Mouse (Mus musculus) intestine, postnatal 0 days (tissue): Measurements from ENCODE around the gene Hecw2. TPM values are rescaled to one million over a fixed set of nuclear protein-coding genes. Genes with fewer than 3 reads are reported as not detected.

ENCODE experiments used
- ATAC-seq: fragments of 200-750 bp; cut with Nextera tagmentation; 2 replicates; pipeline ENCODE4 v1.8.0; 2017; ENCODE audit warnings: mild to moderate bottlenecking, moderate TSS enrichment, moderate library complexity
- H3K27ac ChIP-seq: fragments of 300-500 bp; sonication (generic); 2 replicates; pipeline ENCODE4 v1.5.1; 2014; ENCODE audit warnings: mild to moderate bottlenecking, low read depth, low read length, moderate library complexity
- H3K27me3 ChIP-seq: fragments of 300-500 bp; sonication (generic); replicated peaks from 2 replicates; pipeline ENCODE4 v1.6.1; 2014; ENCODE audit warnings: low read length, mixed read lengths; ENCODE audit not compliant: control insufficient read depth, insufficient read depth
- H3K36me3 ChIP-seq: fragments of 300-500 bp; sonication (generic); 2 replicates; pipeline ENCODE4 v1.6.1; 2014; ENCODE audit warnings: mild to moderate bottlenecking, moderate library complexity; ENCODE audit not compliant: control insufficient read depth, insufficient read depth
- H3K4me1 ChIP-seq: fragments of 300-500 bp; sonication (generic); replicated peaks from 2 replicates; pipeline ENCODE4 v1.6.1; 2014; ENCODE audit warnings: antibody characterized with exemption, low read length, mixed read lengths; ENCODE audit not compliant: control insufficient read depth, insufficient read depth
- H3K4me2 ChIP-seq: fragments of 300-500 bp; sonication (generic); replicated peaks from 2 replicates; pipeline ENCODE4 v1.6.1; 2014; ENCODE audit warnings: low read depth, mild to moderate bottlenecking, moderate library complexity
- H3K4me3 ChIP-seq: fragments of 300-500 bp; sonication (generic); 2 replicates; pipeline ENCODE4 v1.5.1; 2014; ENCODE audit warnings: low read depth, low read length
- H3K9ac ChIP-seq: fragments of 300-500 bp; sonication (generic); 2 replicates; pipeline ENCODE4 v1.6.1; 2014; ENCODE audit warnings: mild to moderate bottlenecking, low read depth, low read length
- H3K9me3 ChIP-seq: fragments of 300-500 bp; sonication (generic); 2 replicates; pipeline ENCODE4 v1.6.1; 2016; ENCODE audit warnings: mixed run types; ENCODE audit not compliant: control insufficient read depth
- CTCF ChIP-seq: sonication (generic); IDR thresholded peaks from 2 replicates; pipeline ENCODE4 v1.5.1; 2016; ENCODE audit warnings: low read depth, mild to moderate bottlenecking, control low read depth, antibody characterized with exemption, moderate library complexity
- WGBS: fragments of 180-500 bp; shearing (Covaris S2); extraction: QIAGEN DNeasy Blood & Tissue Kit; methylation state at CpG from one replicate; pipeline ENCODE4 v1.1.7; 2014; 5-methylcytosine and 5-hydroxymethylcytosine counted together
- polyA plus RNA-seq: library from polyadenylated mRNA; unstranded; fragments of >200 nt; fragmentation: Nextera tagmentation; extraction: Ambion mirVana; gene quantifications from 2 replicates; pipeline ENCODE4 v1.2.1, GENCODE M21; 2015

The Hecw2 gene
- polyA plus RNA-seq, 1 experiment from 2014 or later = 0.69 TPM

DNA sequence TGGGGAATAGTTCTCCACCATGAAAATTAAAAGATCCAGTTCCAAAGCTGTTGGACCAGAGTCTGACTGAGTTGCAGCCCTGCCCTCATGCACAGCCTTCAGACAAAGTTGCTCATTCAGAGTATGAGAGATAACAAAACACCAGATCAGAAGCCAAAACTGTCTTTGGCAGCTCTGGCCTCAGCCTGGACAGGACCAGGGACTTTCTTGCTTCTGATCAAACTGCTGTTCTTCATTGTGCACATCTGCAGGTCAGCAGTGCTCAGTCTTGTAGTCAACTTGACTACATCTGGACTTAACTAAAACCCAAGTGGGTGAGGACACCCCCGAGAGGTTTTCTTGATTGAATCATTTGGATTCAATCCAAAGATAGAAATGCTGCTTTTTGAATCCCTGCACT is 120.5 kb downstream of the Hecw2 start:
- H3K27me3 ChIP-seq = no peaks in the 10 kb centered on the region
- no peak overlapping the region for H3K4me2 ChIP-seq
- H3K36me3 ChIP-seq = no peaks in the 10 kb centered on the region
- H3K9me3 ChIP-seq = no peaks in the 10 kb centered on the region
- no peak overlapping the region for H3K27ac ChIP-seq
- no peak overlapping the region for H3K9ac ChIP-seq
- TF ChIP-seq CTCF = no peak
- no peaks in the 10 kb centered on the region for H3K4me1 ChIP-seq
- WGBS = 72% methylated on average over 1 of the region's 1 CpGs
- no peak for ATAC-seq
- H3K4me3 ChIP-seq = no peak overlapping the region

DNA sequence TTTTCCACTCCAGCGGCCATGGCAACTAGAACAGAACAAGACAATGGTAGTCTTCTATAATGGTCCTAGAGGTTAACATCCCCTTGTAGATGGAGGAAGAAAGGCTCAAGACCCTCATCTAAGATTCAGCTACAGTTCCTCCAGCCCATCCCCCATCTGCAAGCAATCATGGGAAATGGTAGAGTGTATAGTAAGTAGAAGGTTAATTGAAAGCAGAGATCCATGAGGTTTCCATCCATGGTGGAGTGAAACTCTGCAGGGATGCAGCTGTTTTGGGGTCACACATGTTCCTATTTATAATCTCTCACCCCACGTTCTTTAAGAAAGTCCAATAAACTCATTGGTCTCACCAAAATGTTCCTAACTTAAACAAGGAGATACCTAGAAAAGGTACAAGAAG is 124.8 kb downstream of the Hecw2 start:
- TF ChIP-seq CTCF = no peak
- no peak overlapping the region for H3K9ac ChIP-seq
- no peak for ATAC-seq
- no peaks in the 10 kb centered on the region for H3K36me3 ChIP-seq
- 88% methylated on average over 2 of the region's 2 CpGs for WGBS
- H3K27me3 ChIP-seq = no peaks in the 10 kb centered on the region
- H3K9me3 ChIP-seq = no peaks in the 10 kb centered on the region
- no peaks in the 10 kb centered on the region for H3K4me1 ChIP-seq
- no peak overlapping the region for H3K27ac ChIP-seq
- no peak overlapping the region for H3K4me3 ChIP-seq
- no peak overlapping the region for H3K4me2 ChIP-seq

DNA sequence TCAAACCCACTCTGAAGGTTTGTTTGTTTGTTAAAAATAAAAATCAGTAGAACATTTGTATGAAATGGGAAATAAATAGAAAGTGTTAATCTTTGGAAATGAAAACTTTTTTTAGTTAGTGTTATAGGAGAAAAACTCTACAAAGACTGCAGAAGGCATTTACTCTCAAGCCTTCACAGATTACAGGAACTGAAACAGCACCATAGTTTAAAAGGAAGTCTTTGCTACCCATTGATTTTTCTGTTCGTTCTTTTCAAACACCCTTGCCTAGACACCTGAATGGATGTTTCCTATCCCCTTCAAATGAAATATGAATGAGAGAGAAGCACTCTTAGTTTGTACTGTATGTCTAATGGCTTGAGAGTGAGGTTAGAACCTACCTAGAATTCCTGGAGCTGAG is 126.7 kb downstream of the Hecw2 start:
- no peak for ATAC-seq
- WGBS = 52% methylated on average over 1 of the region's 1 CpGs

DNA sequence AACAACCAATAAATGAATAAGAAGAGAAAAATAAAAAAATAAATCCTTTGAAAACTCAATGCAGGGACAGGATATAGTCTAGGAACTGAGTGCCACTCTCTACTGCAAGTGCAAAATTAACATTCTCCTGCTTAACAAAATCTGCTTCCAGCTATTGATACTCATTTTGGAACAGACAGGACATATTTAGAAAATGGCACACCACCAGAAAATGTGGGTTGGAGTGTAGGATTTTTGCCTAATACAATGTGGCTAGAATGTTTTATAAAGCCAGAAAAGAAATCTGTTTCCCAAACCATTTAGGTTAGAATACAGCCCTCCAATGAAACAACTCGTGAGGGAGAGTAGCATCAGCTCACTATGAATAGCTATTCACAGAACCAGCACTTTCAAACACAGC is 129.5 kb downstream of the Hecw2 start:
- no peak for TF ChIP-seq CTCF
- Histone ChIP-seq H3K9ac (no peak overlapping the region), H3K27ac (no peak overlapping the region), H3K36me3 (no peaks in the 10 kb centered on the region), H3K4me2 (no peak overlapping the region), H3K4me3 (no peak overlapping the region), H3K27me3 (no peaks in the 10 kb centered on the region), H3K4me1 (no peaks in the 10 kb centered on the region), H3K9me3 (no peaks in the 10 kb centered on the region)
- no peak for ATAC-seq
- 61% methylated on average over 1 of the region's 1 CpGs for WGBS

More for the DNA sequence above, 126.7 kb downstream of the Hecw2 start:
- H3K4me1 ChIP-seq = no peaks in the 10 kb centered on the region
- H3K4me3 ChIP-seq = no peak overlapping the region
- H3K9me3 ChIP-seq = no peaks in the 10 kb centered on the region
- H3K27me3 ChIP-seq = no peaks in the 10 kb centered on the region
- H3K4me2 ChIP-seq = no peak overlapping the region
- no peak for TF ChIP-seq CTCF
- H3K36me3 ChIP-seq = no peaks in the 10 kb centered on the region
- no peak overlapping the region for H3K9ac ChIP-seq
- no peak overlapping the region for H3K27ac ChIP-seq

DNA sequence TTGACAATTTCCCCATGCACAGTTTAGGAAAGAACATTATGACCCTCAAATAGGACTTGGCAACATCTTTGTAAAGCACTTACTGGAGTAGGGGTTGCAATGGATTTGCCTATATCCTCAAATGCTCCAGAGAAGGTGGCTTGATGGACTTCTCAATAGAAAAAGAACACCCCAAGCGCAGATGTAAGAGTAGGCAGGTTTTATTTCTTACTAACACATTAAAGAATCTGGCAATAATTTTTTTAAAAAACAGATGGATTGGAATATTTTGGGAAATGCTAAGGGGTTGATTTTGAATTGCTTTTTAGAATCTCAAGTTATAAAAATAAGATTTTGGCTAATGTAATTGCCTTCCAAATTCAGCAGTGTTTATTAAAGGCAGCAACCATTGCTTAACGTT is 133.9 kb downstream of the Hecw2 start:
- H3K27me3 ChIP-seq = no peaks in the 10 kb centered on the region
- H3K4me1 ChIP-seq = no peaks in the 10 kb centered on the region
- no peaks in the 10 kb centered on the region for H3K36me3 ChIP-seq
- no peak overlapping the region for H3K4me2 ChIP-seq
- no peak overlapping the region for H3K27ac ChIP-seq
- no peak overlapping the region for H3K9ac ChIP-seq
- no peak overlapping the region for H3K4me3 ChIP-seq
- TF ChIP-seq CTCF = no peak
- no peaks in the 10 kb centered on the region for H3K9me3 ChIP-seq
- WGBS = 84% methylated on average over 2 of the region's 2 CpGs
- ATAC-seq = no peak

DNA sequence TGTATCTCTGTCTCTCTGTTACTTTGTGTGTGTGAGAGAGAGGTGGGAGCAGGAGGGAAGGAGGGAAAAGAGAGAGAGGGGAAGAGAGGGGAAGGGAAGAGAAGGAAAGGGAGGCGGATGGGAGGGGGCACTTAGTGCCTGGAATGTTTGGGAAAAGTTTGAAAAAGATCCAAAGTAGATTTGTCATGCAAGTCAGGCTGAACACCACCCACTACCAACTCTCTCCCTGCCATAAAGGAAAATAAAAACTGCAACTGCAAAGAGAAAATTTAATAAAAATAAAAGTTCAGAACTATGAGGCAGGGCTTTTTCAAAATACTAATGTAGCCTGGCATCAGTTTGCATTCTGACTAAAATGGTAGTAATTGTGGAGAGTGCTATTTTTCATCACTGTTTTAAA is 135.2 kb downstream of the Hecw2 start:
- 57% methylated on average over 1 of the region's 1 CpGs for WGBS
- H3K4me2 ChIP-seq = no peak overlapping the region
- no peaks in the 10 kb centered on the region for H3K4me1 ChIP-seq
- no peak overlapping the region for H3K4me3 ChIP-seq
- no peaks in the 10 kb centered on the region for H3K9me3 ChIP-seq
- no peak overlapping the region for H3K27ac ChIP-seq
- no peak for TF ChIP-seq CTCF
- H3K27me3 ChIP-seq = no peaks in the 10 kb centered on the region
- H3K9ac ChIP-seq = no peak overlapping the region
- no peak for ATAC-seq
- H3K36me3 ChIP-seq = no peaks in the 10 kb centered on the region

DNA sequence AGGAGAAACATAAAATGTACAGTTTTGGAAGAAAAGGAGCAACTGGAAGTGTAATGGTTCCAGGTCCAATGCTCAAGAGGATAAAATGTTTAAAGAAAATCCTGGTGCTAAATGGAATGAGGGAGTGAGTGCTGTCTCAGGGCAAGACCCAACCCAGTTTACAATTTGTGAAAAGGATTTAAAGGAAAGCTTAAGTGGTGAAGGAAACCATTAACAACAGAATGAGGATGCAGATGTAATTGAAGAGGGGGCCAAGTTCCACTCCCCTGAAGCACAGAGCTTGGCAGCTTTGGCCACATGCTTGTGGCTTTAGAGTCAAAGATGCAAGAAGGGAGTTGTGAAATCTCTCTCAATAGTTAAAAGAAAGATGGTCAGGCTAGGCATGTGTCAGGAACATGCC is 142.2 kb downstream of the Hecw2 start:
- Histone ChIP-seq H3K36me3 (no peaks in the 10 kb centered on the region), H3K4me2 (no peak overlapping the region), H3K9ac (no peak overlapping the region), H3K4me3 (no peak overlapping the region), H3K4me1 (no peaks in the 10 kb centered on the region), H3K27ac (no peak overlapping the region), H3K9me3 (no peaks in the 10 kb centered on the region), H3K27me3 (no peaks in the 10 kb centered on the region)
- TF ChIP-seq CTCF = no peak
- no peak for ATAC-seq
